Mouse (Mus musculus) forebrain, embryonic 11.5 days (tissue): ENCODE data around the gene Timm9. TPM values are rescaled to one million over a fixed set of nuclear protein-coding genes. Genes with fewer than 3 reads are reported as not detected.
"Not testable (repeated sequence)": the region's sequence is repeated elsewhere in the genome, so short reads cannot be mapped to it uniquely, and the experiment has no call there.

Experiments used
- ATAC-seq: fragments of 200-750 bp; cut with Nextera tagmentation; replicated peaks from 2 replicates; pipeline ENCODE4 v1.8.0; 2017; ENCODE audit warnings: moderate TSS enrichment; ENCODE audit not compliant: low FRiP score
- DNase-seq: peaks from one replicate; pipeline ENCODE4 v3.0.0-alpha.2; 2017; ENCODE audit warnings: low spot score
- H3K27ac ChIP-seq: fragments of 300-500 bp; sonication (generic); 2 replicates; pipeline ENCODE4 v1.5.1; 2014; ENCODE audit warnings: low read depth, low read length
- H3K27me3 ChIP-seq: fragments of 300-500 bp; sonication (generic); 2 replicates; pipeline ENCODE4 v1.6.1; 2014; ENCODE audit warnings: mild to moderate bottlenecking, low read length, mixed read lengths; ENCODE audit not compliant: control insufficient read depth, insufficient read depth
- H3K36me3 ChIP-seq: fragments of 300-500 bp; sonication (generic); 2 replicates; pipeline ENCODE4 v1.6.1; 2014; ENCODE audit warnings: mild to moderate bottlenecking, low read length, moderate library complexity, mixed read lengths; ENCODE audit not compliant: control insufficient read depth, insufficient read depth
- H3K4me1 ChIP-seq: fragments of 300-500 bp; sonication (generic); replicated peaks from 2 replicates; pipeline ENCODE4 v1.6.1; 2014; ENCODE audit warnings: low read length, mixed read lengths; ENCODE audit not compliant: control insufficient read depth, insufficient read depth
- H3K4me2 ChIP-seq: fragments of 300-500 bp; sonication (generic); 2 replicates; pipeline ENCODE4 v1.6.1; 2014; ENCODE audit warnings: low read depth, mild to moderate bottlenecking, low read length, moderate library complexity, mixed read lengths; ENCODE audit not compliant: severe bottlenecking
- H3K4me3 ChIP-seq: fragments of 300-500 bp; sonication (generic); 2 replicates; pipeline ENCODE4 v1.5.1; 2014; ENCODE audit warnings: low read depth, low read length
- H3K9ac ChIP-seq: fragments of 300-500 bp; sonication (generic); 2 replicates; pipeline ENCODE4 v1.6.1; 2014; ENCODE audit warnings: low read length
- H3K9me3 ChIP-seq: fragments of 300-500 bp; sonication (generic); 2 replicates; pipeline ENCODE4 v1.6.1; 2016; ENCODE audit warnings: low read length, mixed read lengths; ENCODE audit not compliant: control insufficient read depth
- WGBS: fragments of 180-500 bp; shearing (Covaris S2); extraction: QIAGEN DNeasy Blood & Tissue Kit; methylation state at CpG from one replicate; pipeline ENCODE4 v1.1.7; 2014; 5-methylcytosine and 5-hydroxymethylcytosine counted together
- polyA plus RNA-seq: library from polyadenylated mRNA; unstranded; fragments of >200 nt; fragmentation: Nextera tagmentation; extraction: Ambion mirVana; gene quantifications from 2 replicates; pipeline ENCODE4 v1.2.1, GENCODE M21; 2014

Timm9 gene
- polyA plus RNA-seq, 1 experiment from 2014 or later = 77.0 TPM

- H3K27ac ChIP-seq = no peak overlapping the region
- H3K4me2 ChIP-seq = no peak overlapping the region
- H3K9me3 ChIP-seq = no peaks in the 10 kb centered on the region
- no peaks in the 10 kb centered on the region for H3K4me1 ChIP-seq
- no peak overlapping the region for H3K4me3 ChIP-seq
- 92% methylated on average over 10 of the region's 10 CpGs for WGBS
- H3K36me3 ChIP-seq = peaks cover 6% of the 10 kb centered on the region; the same call in 1 of the 2 replicates
- no peaks in the 10 kb centered on the region for H3K27me3 ChIP-seq
- no peak for ATAC-seq
- no peak for DNase-seq
- no peak overlapping the region for H3K9ac ChIP-seq
These were observed 13.8 kb downstream of the Timm9 start for GRCm38 (mm10) chr12:71122731-71123130.

- no peak overlapping the region for H3K4me2 ChIP-seq
- 82% methylated on average over 5 of the region's 5 CpGs for WGBS
- no peak overlapping the region for H3K9ac ChIP-seq
- H3K9me3 ChIP-seq = no peaks in the 10 kb centered on the region
- H3K27ac ChIP-seq = no peak overlapping the region
- H3K4me1 ChIP-seq = peaks cover 2% of the 10 kb centered on the region; the same call in 1 of the 2 replicates
- H3K27me3 ChIP-seq = no peaks in the 10 kb centered on the region
- ATAC-seq = no peak
- H3K36me3 ChIP-seq = no peaks in the 10 kb centered on the region
- H3K4me3 ChIP-seq = no peak overlapping the region
- DNase-seq = no peak
These were observed 20.1 kb downstream of the Timm9 start for GRCm38 (mm10) chr12:71116411-71116810.

- H3K9me3 ChIP-seq = no peaks in the 10 kb centered on the region
- peaks cover 3% of the 10 kb centered on the region; the same call in 1 of the 2 replicates for H3K4me1 ChIP-seq
- peak overlapping the region; percentile 19; the same call in 1 of the 2 replicates for H3K4me2 ChIP-seq
- no peak overlapping the region for H3K4me3 ChIP-seq
- no peak overlapping the region for H3K27ac ChIP-seq
- peak; percentile 53 for DNase-seq
- WGBS = 26% methylated on average over 12 of the region's 12 CpGs
- H3K9ac ChIP-seq = no peak overlapping the region
- ATAC-seq = no peak
- H3K36me3 ChIP-seq = no peaks in the 10 kb centered on the region
- H3K27me3 ChIP-seq = no peaks in the 10 kb centered on the region
These were observed 22.7 kb downstream of the Timm9 start for GRCm38 (mm10) chr12:71113675-71114288.

- WGBS = 93% methylated on average over 10 of the region's 10 CpGs
- ATAC-seq (no peak), DNase-seq (no peak)
- H3K4me2 ChIP-seq = no peak overlapping the region
- H3K27ac ChIP-seq = no peak overlapping the region
- H3K9me3 ChIP-seq = no peaks in the 10 kb centered on the region
- no peaks in the 10 kb centered on the region for H3K36me3 ChIP-seq
- peaks cover 3% of the 10 kb centered on the region; the same call in 1 of the 2 replicates for H3K4me1 ChIP-seq
- no peak overlapping the region for H3K9ac ChIP-seq
- H3K4me3 ChIP-seq = no peak overlapping the region
- H3K27me3 ChIP-seq = no peaks in the 10 kb centered on the region
These were observed 23.4 kb downstream of the Timm9 start for GRCm38 (mm10) chr12:71113074-71113473.

- ATAC-seq (0 out of 2 replicates have a peak, but pooled peaks have one; percentile 42), DNase-seq (peak; percentile 68)
- no peaks in the 10 kb centered on the region for H3K27me3 ChIP-seq
- H3K4me3 ChIP-seq = peak within 1 kb of the TSS; percentile 23; the same call in 1 of the 2 replicates
- no peak within 1 kb of the TSS for H3K27ac ChIP-seq
- no peak within 1 kb of the TSS for H3K9ac ChIP-seq
- H3K4me1 ChIP-seq = peaks cover 3% of the 10 kb centered on the region; the same call in 1 of the 2 replicates
- no peaks in the 10 kb centered on the region for H3K36me3 ChIP-seq
- 5% methylated on average over 33 of the region's 33 CpGs for WGBS
- peak within 1 kb of the TSS; percentile 47 for H3K4me2 ChIP-seq
- no peaks in the 10 kb centered on the region for H3K9me3 ChIP-seq
These were observed 25.2 kb downstream of the Timm9 start, which contains the start of gene Tomm20l for GRCm38 (mm10) chr12:71111331-71111730. Gene Tomm20l (plus strand): TSS chr12:71111428.

GRCm38 (mm10) chr12:71107216-71107771 lies 29.2 kb downstream of the Timm9 start:
- Histone ChIP-seq H3K27me3 (no peaks in the 10 kb centered on the region), H3K4me1 (0 out of 2 replicates have a peak, but pooled peaks cover 2% of the 10 kb centered on the region), H3K4me3 (no peak overlapping the region), H3K4me2 (no peak overlapping the region), H3K36me3 (no peaks in the 10 kb centered on the region), H3K9ac (no peak overlapping the region), H3K27ac (no peak overlapping the region), H3K9me3 (no peaks in the 10 kb centered on the region)
- DNase-seq = no peak
- 85% methylated on average over 6 of the region's 6 CpGs for WGBS
- no peak for ATAC-seq

- H3K36me3 ChIP-seq, DNase-seq, H3K4me3 ChIP-seq, H3K27me3 ChIP-seq, H3K9ac ChIP-seq, ATAC-seq, H3K9me3 ChIP-seq, H3K4me1 ChIP-seq, H3K27ac ChIP-seq, H3K4me2 ChIP-seq: not testable (repeated sequence)
- WGBS = 93% methylated on average over 4 of the region's 4 CpGs
These were observed 32.2 kb downstream of the Timm9 start for GRCm38 (mm10) chr12:71104275-71104674.

- Histone ChIP-seq H3K27ac (no peak overlapping the region), H3K9ac (no peak overlapping the region), H3K4me2 (no peak overlapping the region), H3K9me3 (no peaks in the 10 kb centered on the region), H3K4me1 (no peaks in the 10 kb centered on the region), H3K36me3 (no peaks in the 10 kb centered on the region; the same call in 1 of the 2 replicates), H3K4me3 (no peak overlapping the region), H3K27me3 (no peaks in the 10 kb centered on the region)
- 92% methylated on average over 8 of the region's 8 CpGs for WGBS
- ATAC-seq (no peak), DNase-seq (no peak)
These were observed 50.2 kb downstream of the Timm9 start for GRCm38 (mm10) chr12:71086331-71086730.
